Mouse (Mus musculus): ENCODE results near the gene Patl2. TPM values are rescaled to one million over a fixed set of nuclear protein-coding genes. Genes with fewer than 3 reads are reported as not detected.

The Patl2 gene
- not detected in 2 replicates for polyA plus RNA-seq (2016; fragmentation: Nextera tagmentation; extraction: Ambion mirVana)

- 84% methylated on average over 17 of the region's 17 CpGs for WGBS
- no peak within 1 kb of the TSS for H3K4me3 ChIP-seq
- no peaks in the 10 kb centered on the region for H3K27me3 ChIP-seq
- no peaks in the 10 kb centered on the region for H3K9me3 ChIP-seq
- H3K9ac ChIP-seq (replicated peaks): no peak within 1 kb of the TSS
- H3K4me2 ChIP-seq (replicated peaks): no peak within 1 kb of the TSS
- H3K27ac ChIP-seq (replicated peaks): no peak within 1 kb of the TSS
- no peaks in the 10 kb centered on the region for H3K36me3 ChIP-seq
- H3K4me1 ChIP-seq: no peaks in the 10 kb centered on the region
- no peak for ATAC-seq (ENCODE audit: low FRiP score, low read depth)
Measured at GRCm38 (mm10) chr2:122186106-122186505, at the start of gene Patl2, which contains the start of gene Terb2. Gene Patl2, minus strand, starts transcription at chr2:122186189. Gene Terb2, plus strand, starts transcription at chr2:122186272.

GRCm38 (mm10) chr2:122235425-122235824 is 49.4 kb upstream of the Patl2 start:
- Histone ChIP-seq H3K36me3 (no peaks in the 10 kb centered on the region), H3K9ac (replicated peaks) (no peak overlapping the region), H3K4me1 (peaks cover 10% of the 10 kb centered on the region), H3K27ac (replicated peaks) (no peak overlapping the region), H3K4me2 (replicated peaks) (peak overlapping the region; percentile 86), H3K27me3 (no peaks in the 10 kb centered on the region), H3K4me3 (peak overlapping the region; percentile 56), H3K9me3 (no peaks in the 10 kb centered on the region)
- ATAC-seq (ENCODE audit: low FRiP score, low read depth): no peak
- 83% methylated on average over 2 of the region's 2 CpGs for WGBS

GRCm38 (mm10) chr2:122234611-122235288 is 48.8 kb upstream of the Patl2 start, which contains the start of gene Sord:
Gene Sord, plus strand, starts transcription at chr2:122234749.
- no peaks in the 10 kb centered on the region for H3K36me3 ChIP-seq
- ATAC-seq (ENCODE audit: low FRiP score, low read depth): peak; percentile 96
- H3K4me1 ChIP-seq: peaks cover 10% of the 10 kb centered on the region
- H3K4me3 ChIP-seq: peak within 1 kb of the TSS; percentile 56
- H3K27me3 ChIP-seq: no peaks in the 10 kb centered on the region
- peak within 1 kb of the TSS; percentile 86 for H3K4me2 ChIP-seq (replicated peaks)
- no peaks in the 10 kb centered on the region for H3K9me3 ChIP-seq
- H3K9ac ChIP-seq (replicated peaks): peak within 1 kb of the TSS; percentile 58
- peak within 1 kb of the TSS; percentile 71 for H3K27ac ChIP-seq (replicated peaks)
- WGBS: under 1% methylated on average over 35 of the region's 35 CpGs

- Histone ChIP-seq H3K27me3 (no peaks in the 10 kb centered on the region), H3K27ac (replicated peaks) (peak overlapping the region; percentile 71), H3K4me3 (peak overlapping the region; percentile 56), H3K4me2 (replicated peaks) (peak overlapping the region; percentile 86), H3K36me3 (no peaks in the 10 kb centered on the region), H3K9me3 (no peaks in the 10 kb centered on the region), H3K9ac (replicated peaks) (peak overlapping the region; percentile 58), H3K4me1 (peaks cover 10% of the 10 kb centered on the region)
- ATAC-seq (ENCODE audit: low FRiP score, low read depth): peak; percentile 48
- 8% methylated on average over 26 of the region's 26 CpGs for WGBS
Measured at GRCm38 (mm10) chr2:122233759-122234557, 48.0 kb upstream of the Patl2 start.

GRCm38 (mm10) chr2:122233341-122233740 is 47.4 kb upstream of the Patl2 start:
- peak overlapping the region; percentile 86; the same call in 1 of the 2 replicates for H3K4me2 ChIP-seq (replicated peaks)
- peaks cover 10% of the 10 kb centered on the region for H3K4me1 ChIP-seq
- H3K9me3 ChIP-seq: no peaks in the 10 kb centered on the region
- no peak overlapping the region for H3K27ac ChIP-seq (replicated peaks)
- no peaks in the 10 kb centered on the region for H3K36me3 ChIP-seq
- no peak for ATAC-seq (ENCODE audit: low FRiP score, low read depth)
- no peaks in the 10 kb centered on the region for H3K27me3 ChIP-seq
- H3K4me3 ChIP-seq: no peak overlapping the region
- H3K9ac ChIP-seq (replicated peaks): no peak overlapping the region
- WGBS: 60% methylated on average over 5 of the region's 5 CpGs

- H3K4me3 ChIP-seq: no peak overlapping the region
- WGBS: 79% methylated on average over 9 of the region's 9 CpGs
- no peak overlapping the region for H3K9ac ChIP-seq (replicated peaks)
- H3K27ac ChIP-seq (replicated peaks): no peak overlapping the region
- H3K9me3 ChIP-seq: no peaks in the 10 kb centered on the region
- no peak overlapping the region for H3K4me2 ChIP-seq (replicated peaks)
- no peaks in the 10 kb centered on the region for H3K36me3 ChIP-seq
- peaks cover 10% of the 10 kb centered on the region for H3K4me1 ChIP-seq
- no peak for ATAC-seq (ENCODE audit: low FRiP score, low read depth)
- H3K27me3 ChIP-seq: no peaks in the 10 kb centered on the region
Measured at GRCm38 (mm10) chr2:122231616-122232015, 45.6 kb upstream of the Patl2 start.

- H3K27ac ChIP-seq (replicated peaks): no peak overlapping the region
- 87% methylated on average over 6 of the region's 6 CpGs for WGBS
- no peak for ATAC-seq (ENCODE audit: low FRiP score, low read depth)
Measured at GRCm38 (mm10) chr2:122230395-122230794, 44.4 kb upstream of the Patl2 start.

GRCm38 (mm10) chr2:122223654-122224053 is 37.7 kb upstream of the Patl2 start:
- no peak overlapping the region for H3K9ac ChIP-seq (replicated peaks)
- no peaks in the 10 kb centered on the region for H3K4me1 ChIP-seq
- no peaks in the 10 kb centered on the region for H3K27me3 ChIP-seq
- H3K4me2 ChIP-seq (replicated peaks): no peak overlapping the region
- no peak for ATAC-seq (ENCODE audit: low FRiP score, low read depth)
- no peak overlapping the region for H3K27ac ChIP-seq (replicated peaks)
- no peak overlapping the region for H3K4me3 ChIP-seq
- no peaks in the 10 kb centered on the region for H3K36me3 ChIP-seq
- no peaks in the 10 kb centered on the region for H3K9me3 ChIP-seq

More at GRCm38 (mm10) chr2:122230395-122230794, 44.4 kb upstream of the Patl2 start:
- no peak overlapping the region for H3K4me3 ChIP-seq
- peaks cover 10% of the 10 kb centered on the region for H3K4me1 ChIP-seq
- no peaks in the 10 kb centered on the region for H3K9me3 ChIP-seq
- H3K36me3 ChIP-seq: no peaks in the 10 kb centered on the region
- no peak overlapping the region for H3K9ac ChIP-seq (replicated peaks)
- no peaks in the 10 kb centered on the region for H3K27me3 ChIP-seq
- H3K4me2 ChIP-seq (replicated peaks): no peak overlapping the region

- Histone ChIP-seq H3K27ac (replicated peaks) (no peak overlapping the region), H3K4me3 (no peak overlapping the region), H3K9ac (replicated peaks) (no peak overlapping the region), H3K4me1 (no peaks in the 10 kb centered on the region), H3K27me3 (no peaks in the 10 kb centered on the region), H3K4me2 (replicated peaks) (no peak overlapping the region), H3K9me3 (no peaks in the 10 kb centered on the region), H3K36me3 (no peaks in the 10 kb centered on the region)
- WGBS: 91% methylated on average over 5 of the region's 5 CpGs
- no peak for ATAC-seq (ENCODE audit: low FRiP score, low read depth)
Measured at GRCm38 (mm10) chr2:122222272-122222671, 36.3 kb upstream of the Patl2 start.

- no peak overlapping the region for H3K4me3 ChIP-seq
- WGBS: 70% methylated on average over 5 of the region's 5 CpGs
- no peak for ATAC-seq (ENCODE audit: low FRiP score, low read depth)
- H3K9ac ChIP-seq (replicated peaks): no peak overlapping the region
- H3K36me3 ChIP-seq: no peaks in the 10 kb centered on the region
- H3K4me1 ChIP-seq: no peaks in the 10 kb centered on the region
- H3K4me2 ChIP-seq (replicated peaks): no peak overlapping the region
- H3K9me3 ChIP-seq: no peaks in the 10 kb centered on the region
- H3K27me3 ChIP-seq: no peaks in the 10 kb centered on the region
- H3K27ac ChIP-seq (replicated peaks): no peak overlapping the region
Measured at GRCm38 (mm10) chr2:122221798-122222197, 35.8 kb upstream of the Patl2 start.

- Histone ChIP-seq H3K27me3 (no peaks in the 10 kb centered on the region), H3K9ac (replicated peaks) (no peak overlapping the region), H3K36me3 (no peaks in the 10 kb centered on the region), H3K4me2 (replicated peaks) (no peak overlapping the region), H3K4me1 (no peaks in the 10 kb centered on the region), H3K27ac (replicated peaks) (no peak overlapping the region), H3K4me3 (no peak overlapping the region), H3K9me3 (no peaks in the 10 kb centered on the region)
- ATAC-seq (ENCODE audit: low FRiP score, low read depth): no peak
- 89% methylated on average over 4 of the region's 4 CpGs for WGBS
Measured at GRCm38 (mm10) chr2:122221378-122221777, 35.4 kb upstream of the Patl2 start.

GRCm38 (mm10) chr2:122218234-122218633 is 32.2 kb upstream of the Patl2 start:
- H3K4me1 ChIP-seq: no peaks in the 10 kb centered on the region
- H3K9me3 ChIP-seq: no peaks in the 10 kb centered on the region
- H3K27me3 ChIP-seq: no peaks in the 10 kb centered on the region
- ATAC-seq (ENCODE audit: low FRiP score, low read depth): no peak
- H3K4me3 ChIP-seq: no peak overlapping the region
- no peaks in the 10 kb centered on the region for H3K36me3 ChIP-seq
- WGBS: 87% methylated on average over 2 of the region's 2 CpGs
- no peak overlapping the region for H3K27ac ChIP-seq (replicated peaks)
- H3K9ac ChIP-seq (replicated peaks): no peak overlapping the region
- no peak overlapping the region for H3K4me2 ChIP-seq (replicated peaks)

Measured in midbrain, embryonic 12.5 days (tissue).